Mouse (Mus musculus) brain, embryonic 14.5 days (tissue): ENCODE data around the gene Prss40. TPM values are rescaled to one million over a fixed set of nuclear protein-coding genes. Genes with fewer than 3 reads are reported as not detected.

Experiments used
- DNase-seq: peaks from one replicate; pipeline ENCODE4 v3.0.0-alpha.2; 2011; ENCODE audit warnings: low read depth
- CTCF ChIP-seq: fragments of 200-500 bp; IDR thresholded peaks from 2 replicates; pipeline ENCODE4 v1.5.1; 2012; ENCODE audit warnings: inconsistent platforms, mild to moderate bottlenecking, moderate library complexity, borderline replicate concordance; ENCODE audit not compliant: insufficient read depth, insufficient read length; ENCODE audit errors: extremely low read depth
- POLR2A ChIP-seq: fragments of 200-500 bp; IDR thresholded peaks from 2 replicates; pipeline ENCODE4 v1.6.1; 2012; ENCODE audit warnings: mild to moderate bottlenecking, inconsistent platforms, borderline replicate concordance; ENCODE audit not compliant: poor library complexity, insufficient read depth, insufficient read length, severe bottlenecking; ENCODE audit errors: extremely low read depth
- polyA plus RNA-seq: library from polyadenylated mRNA; depleted of rRNA; stranded (reverse); fragments of >200 nt; gene quantifications from 2 replicates; pipeline ENCODE4 v1.2.3, GENCODE M21; 2012; rRNA removed

Prss40 gene
- not detected in 2 replicates for polyA plus RNA-seq

DNA sequence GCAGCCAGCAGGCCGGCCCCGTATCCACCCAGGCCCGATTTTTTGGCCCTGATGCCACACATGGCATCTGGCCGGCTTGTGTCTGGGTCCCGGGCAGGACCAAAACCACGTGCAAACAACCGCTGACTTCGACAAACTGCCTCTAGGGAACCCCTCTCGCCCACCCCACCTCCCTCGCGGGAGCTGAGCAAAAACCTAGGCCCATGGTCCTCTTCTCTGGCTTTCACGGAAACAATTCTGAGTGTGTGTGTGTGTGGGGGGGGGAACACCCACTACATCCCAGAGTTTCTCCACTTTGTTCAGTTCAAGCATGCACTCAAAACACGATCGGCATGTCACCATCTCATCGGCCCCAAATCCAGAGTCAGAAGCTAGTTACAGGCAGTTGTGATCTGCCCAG is at the start of gene Prss40:
Gene Prss40 (minus strand): TSS at position 101 of the 400 bp plus-strand sequence.
- TF ChIP-seq POLR2A = no peak
- no peak for TF ChIP-seq CTCF
- no peak for DNase-seq

DNA sequence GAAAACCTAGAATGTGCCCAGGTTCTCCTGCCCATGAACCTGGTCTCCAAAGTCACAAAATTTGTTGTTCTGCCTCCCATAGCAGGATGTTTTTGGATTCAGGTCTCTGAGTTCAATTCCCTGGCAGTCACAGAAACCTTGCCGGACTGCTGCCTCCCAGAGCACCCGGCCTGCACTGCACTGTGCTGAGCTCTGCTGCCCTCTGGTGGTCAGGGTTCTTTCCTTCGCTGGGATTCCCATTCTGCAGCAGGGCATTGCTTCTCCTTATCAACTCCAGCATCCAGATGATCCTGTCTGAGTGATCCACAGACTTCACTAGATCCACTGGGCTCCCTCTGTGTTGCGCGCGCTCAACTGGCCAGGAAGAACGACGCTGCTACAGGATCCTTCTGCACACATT is 41.6 kb upstream of the Prss40 start:
- peak; percentile 90 for DNase-seq
- peak; percentile 99 for TF ChIP-seq CTCF
- TF ChIP-seq POLR2A = no peak

GRCm38 (mm10) chr1:34601323-34602047 is 40.7 kb upstream of the Prss40 start:
- DNase-seq = no peak
- TF ChIP-seq CTCF (no peak), POLR2A (no peak)

- DNase-seq = no peak
- TF ChIP-seq POLR2A (no peak), CTCF (no peak)
Measured at GRCm38 (mm10) chr1:34600000-34600399, 39.3 kb upstream of the Prss40 start.

- no peak for DNase-seq
- no peak for TF ChIP-seq POLR2A
- no peak for TF ChIP-seq CTCF
Measured at GRCm38 (mm10) chr1:34587298-34588096, 26.8 kb upstream of the Prss40 start.

- DNase-seq = peak; percentile 27
- no peak for TF ChIP-seq POLR2A
- no peak for TF ChIP-seq CTCF
Measured at GRCm38 (mm10) chr1:34584736-34585135, 24.0 kb upstream of the Prss40 start.

GRCm38 (mm10) chr1:34583821-34584263 is 23.1 kb upstream of the Prss40 start:
- peak; percentile 46; the same call in 1 of the 2 replicates for TF ChIP-seq CTCF
- TF ChIP-seq POLR2A = no peak
- DNase-seq = peak; percentile 96

GRCm38 (mm10) chr1:34582218-34582617 is 21.5 kb upstream of the Prss40 start:
- no peak for DNase-seq
- no peak for TF ChIP-seq POLR2A
- TF ChIP-seq CTCF = no peak

DNA sequence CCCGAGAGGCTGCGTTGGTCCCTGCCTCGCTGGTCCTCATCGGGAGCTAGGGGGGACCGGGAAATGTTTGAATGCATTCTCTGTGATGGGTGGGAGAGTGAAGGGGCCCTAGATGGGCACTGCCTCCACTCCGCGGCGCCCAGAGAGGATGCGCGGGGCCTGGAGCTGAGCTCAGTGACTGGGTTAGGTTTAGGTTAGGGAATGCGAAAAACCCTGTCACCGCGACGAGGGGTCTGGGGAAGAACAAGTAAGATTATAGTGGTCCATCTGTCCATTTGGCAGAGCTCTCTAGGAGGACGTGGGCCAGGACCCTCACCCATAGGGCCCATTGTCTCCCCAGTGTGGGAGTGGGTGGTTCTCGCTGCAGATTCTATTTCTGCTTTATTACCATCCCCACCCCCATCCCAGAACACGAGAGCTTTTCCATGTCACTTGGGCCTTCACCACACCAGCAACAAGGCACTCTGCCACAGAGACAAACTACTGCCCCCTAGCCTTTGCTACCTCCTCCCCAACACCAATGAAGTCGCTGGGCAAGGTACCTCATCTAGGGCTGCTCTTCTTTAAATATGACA is 19.1 kb upstream of the Prss40 start:
- DNase-seq = peak; percentile 53
- TF ChIP-seq CTCF (no peak), POLR2A (no peak)

DNA sequence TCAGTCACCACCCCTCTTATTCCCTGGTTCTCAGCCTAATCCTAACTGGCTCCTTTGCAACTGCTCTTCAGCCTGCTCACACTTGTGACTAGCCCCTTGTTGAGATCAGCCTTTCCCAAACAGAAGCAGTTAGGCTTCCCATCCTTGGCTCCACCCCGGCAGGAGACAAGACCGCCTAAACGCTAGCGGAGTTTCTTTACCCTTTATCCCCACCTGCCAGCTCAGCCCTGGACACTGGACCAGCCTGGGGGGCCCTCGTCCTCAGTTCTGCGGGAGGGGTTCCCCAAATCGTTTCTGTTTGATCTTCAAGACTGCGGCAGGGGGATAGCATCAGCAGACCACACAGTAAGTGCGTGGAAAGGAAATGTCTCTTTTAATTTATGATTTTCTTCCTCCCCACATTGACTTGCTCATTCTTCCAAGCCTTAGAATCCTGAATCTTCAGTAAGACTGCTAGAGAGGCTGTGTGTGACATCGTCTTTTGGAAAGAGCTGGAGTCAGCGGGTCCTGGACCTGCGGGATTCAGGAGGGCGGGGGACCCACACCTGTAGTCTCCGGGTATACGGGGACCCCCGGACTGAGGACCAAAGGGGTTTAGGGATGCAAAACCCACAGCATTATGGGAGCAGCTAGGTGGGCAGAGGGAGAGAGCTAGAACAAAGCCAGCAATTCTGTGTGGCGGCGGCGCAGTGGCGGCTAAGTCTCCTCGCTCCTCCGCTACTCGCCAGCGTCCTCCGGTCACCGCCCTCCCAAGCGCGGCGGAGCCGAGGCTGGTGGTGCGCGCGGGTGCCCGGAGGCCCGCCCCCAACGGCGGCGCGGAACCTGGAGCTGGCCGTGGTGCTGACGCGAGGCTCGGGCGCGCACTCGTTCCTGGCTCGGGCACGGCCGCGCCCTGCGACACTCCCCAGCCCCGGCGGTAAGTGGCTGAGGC is 18.4 kb upstream of the Prss40 start, which contains the start of gene Amer3:
Gene Amer3 (plus strand): TSS at position 807 of the 931 bp plus-strand sequence.
- TF ChIP-seq CTCF (no peak), POLR2A (peak; percentile 79)
- DNase-seq = peak; percentile 92

DNA sequence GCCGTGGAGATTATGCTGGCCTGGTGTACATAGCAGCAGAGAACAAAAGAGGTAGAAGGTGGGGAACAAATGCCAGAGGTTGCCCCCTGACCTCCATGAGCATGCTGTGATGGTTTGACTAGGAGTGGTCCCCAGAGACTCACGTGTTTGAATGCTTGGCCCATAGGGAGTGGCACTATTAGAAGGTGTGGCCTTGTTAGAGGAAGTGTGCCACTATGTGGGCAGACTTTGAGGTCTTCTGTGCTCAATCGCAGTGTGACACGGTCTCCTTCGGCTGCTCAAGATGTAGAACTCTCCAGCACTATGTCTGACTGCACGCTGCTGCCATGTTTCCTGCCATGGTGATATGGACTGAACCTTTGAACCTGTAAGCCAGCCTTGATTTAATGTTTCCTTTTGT is 12.5 kb upstream of the Prss40 start:
- no peak for TF ChIP-seq POLR2A
- no peak for TF ChIP-seq CTCF
- no peak for DNase-seq
